Mouse (Mus musculus): Measurements from ENCODE around the gene Ugp2. TPM values are rescaled to one million over a fixed set of nuclear protein-coding genes. Genes with fewer than 3 reads are reported as not detected.

Gene Ugp2
- polyA plus RNA-seq, 1 experiment from 2014 or later: 76.1 TPM

DNA sequence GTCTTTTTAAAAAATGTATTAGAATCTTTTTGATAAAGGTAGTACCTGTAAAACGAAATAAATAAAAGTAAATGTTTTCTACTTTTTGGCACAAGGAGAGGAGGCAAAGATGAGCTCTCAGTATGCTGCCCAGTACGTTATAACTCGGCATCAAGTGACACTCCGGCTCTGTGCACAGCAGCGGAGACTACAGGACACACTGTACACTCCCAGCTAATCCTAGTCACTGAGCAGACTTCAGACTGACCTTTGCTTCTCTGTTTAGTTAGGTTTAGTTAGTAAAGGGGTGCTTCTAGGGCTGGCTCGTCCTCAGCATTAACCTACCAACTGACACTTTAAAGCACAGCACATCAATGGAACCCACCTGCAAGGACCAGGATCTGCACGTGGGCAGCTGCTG lies 19.7 kb downstream of the Ugp2 start:
- DNase-seq (ENCODE audit: low spot score) (no peak), ATAC-seq (replicated peaks; ENCODE audit: insufficient number of reproducible peaks, low FRiP score, low TSS enrichment, low read depth) (no peak)
- 90% methylated on average over 7 of the region's 7 CpGs for WGBS
- H3K27ac ChIP-seq (replicated peaks; ENCODE audit: low read depth, low read length): no peak overlapping the region
- H3K4me3 ChIP-seq (ENCODE audit: low read depth, low read length): no peak overlapping the region
- no peaks in the 10 kb centered on the region for H3K27me3 ChIP-seq (ENCODE audit: control insufficient read depth, insufficient read depth, low read length)
- no peaks in the 10 kb centered on the region for H3K4me1 ChIP-seq (ENCODE audit: control insufficient read depth, insufficient read depth, low read length)
- no peaks in the 10 kb centered on the region for H3K36me3 ChIP-seq (replicated peaks; ENCODE audit: control insufficient read depth, insufficient read depth, low read depth, low read length)
- H3K9ac ChIP-seq (replicated peaks; ENCODE audit: low read length): no peak overlapping the region
- H3K9me3 ChIP-seq (replicated peaks; ENCODE audit: control insufficient read depth, low read length): no peaks in the 10 kb centered on the region
- H3K4me2 ChIP-seq (ENCODE audit: low read depth, low read length): no peak overlapping the region

DNA sequence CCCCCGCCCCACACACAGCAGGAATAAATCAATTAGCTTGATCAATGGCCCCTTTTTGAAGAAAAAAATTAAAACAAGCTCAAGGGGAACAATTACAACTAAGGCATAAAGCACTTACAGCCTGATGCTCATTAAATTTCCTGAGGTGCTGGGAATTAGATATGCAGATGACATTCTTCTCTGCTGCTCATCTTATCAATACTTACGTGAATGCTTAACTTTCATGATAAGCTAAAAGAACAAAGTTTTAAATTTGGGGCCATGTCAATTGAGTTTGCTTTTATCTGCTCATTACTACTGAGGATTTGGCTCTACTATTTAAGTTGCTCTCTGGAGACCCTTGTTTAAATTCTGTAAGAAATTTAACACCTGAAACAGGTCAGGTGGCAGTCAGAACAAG lies 22.1 kb downstream of the Ugp2 start:
- H3K9ac ChIP-seq (replicated peaks; ENCODE audit: low read length): no peak overlapping the region
- H3K36me3 ChIP-seq (replicated peaks; ENCODE audit: control insufficient read depth, insufficient read depth, low read depth, low read length): no peaks in the 10 kb centered on the region
- H3K4me2 ChIP-seq (ENCODE audit: low read depth, low read length): no peak overlapping the region
- H3K9me3 ChIP-seq (replicated peaks; ENCODE audit: control insufficient read depth, low read length): no peaks in the 10 kb centered on the region
- H3K27ac ChIP-seq (replicated peaks; ENCODE audit: low read depth, low read length): no peak overlapping the region
- no peaks in the 10 kb centered on the region for H3K4me1 ChIP-seq (ENCODE audit: control insufficient read depth, insufficient read depth, low read length)
- no peaks in the 10 kb centered on the region for H3K27me3 ChIP-seq (ENCODE audit: control insufficient read depth, insufficient read depth, low read length)
- DNase-seq (ENCODE audit: low spot score) (no peak), ATAC-seq (replicated peaks; ENCODE audit: insufficient number of reproducible peaks, low FRiP score, low TSS enrichment, low read depth) (no peak)
- H3K4me3 ChIP-seq (ENCODE audit: low read depth, low read length): no peak overlapping the region
- 93% methylated on average over 2 of the region's 2 CpGs for WGBS

DNA sequence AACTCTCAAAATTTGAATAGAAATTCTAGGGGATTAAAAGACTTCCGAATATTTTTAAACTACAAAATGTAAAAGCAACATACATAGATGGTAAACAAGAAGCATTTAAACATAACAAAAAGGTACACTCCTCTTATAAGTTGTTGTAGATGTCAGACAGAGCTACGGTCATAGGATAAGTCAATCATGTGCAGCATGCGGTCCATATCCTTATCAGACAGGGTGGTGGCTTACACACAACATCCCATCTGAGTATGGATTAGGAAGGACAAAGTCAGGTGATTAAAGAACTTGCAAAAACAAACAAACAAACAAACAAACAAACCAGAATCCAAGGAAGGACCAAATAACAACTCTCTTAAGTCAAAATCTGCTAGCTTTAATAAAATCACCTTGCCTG lies 25.0 kb downstream of the Ugp2 start:
- Histone ChIP-seq H3K27me3 (ENCODE audit: control insufficient read depth, insufficient read depth, low read length) (no peaks in the 10 kb centered on the region), H3K4me1 (ENCODE audit: control insufficient read depth, insufficient read depth, low read length) (no peaks in the 10 kb centered on the region), H3K9ac (replicated peaks; ENCODE audit: low read length) (no peak overlapping the region), H3K27ac (replicated peaks; ENCODE audit: low read depth, low read length) (no peak overlapping the region), H3K9me3 (replicated peaks; ENCODE audit: control insufficient read depth, low read length) (no peaks in the 10 kb centered on the region), H3K4me3 (ENCODE audit: low read depth, low read length) (no peak overlapping the region), H3K36me3 (replicated peaks; ENCODE audit: control insufficient read depth, insufficient read depth, low read depth, low read length) (no peaks in the 10 kb centered on the region), H3K4me2 (ENCODE audit: low read depth, low read length) (no peak overlapping the region)
- no peak for DNase-seq (ENCODE audit: low spot score)
- WGBS: 95% methylated on average over 3 of the region's 3 CpGs
- no peak for ATAC-seq (replicated peaks; ENCODE audit: insufficient number of reproducible peaks, low FRiP score, low TSS enrichment, low read depth)

DNA sequence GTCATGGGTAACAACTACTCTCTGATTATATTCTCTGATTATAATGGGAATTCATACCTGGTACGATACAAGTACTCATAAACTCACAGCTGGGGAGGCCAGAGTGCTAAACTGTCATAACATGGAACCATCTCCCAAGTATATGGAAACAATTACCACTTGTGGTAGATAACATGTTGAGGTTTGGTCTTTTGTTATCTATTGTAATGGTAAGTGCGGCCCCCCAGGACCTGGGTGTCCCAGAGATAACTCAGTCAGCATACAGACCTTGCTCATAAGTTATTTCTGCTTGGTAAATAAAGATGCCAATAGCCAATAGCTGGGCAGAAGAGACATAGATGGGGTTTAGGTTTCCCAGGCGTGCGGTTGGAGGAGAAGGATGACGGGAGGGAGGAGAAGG lies 27.5 kb downstream of the Ugp2 start:
- Histone ChIP-seq H3K4me3 (ENCODE audit: low read depth, low read length) (no peak overlapping the region), H3K27me3 (ENCODE audit: control insufficient read depth, insufficient read depth, low read length) (no peaks in the 10 kb centered on the region), H3K4me2 (ENCODE audit: low read depth, low read length) (no peak overlapping the region), H3K4me1 (ENCODE audit: control insufficient read depth, insufficient read depth, low read length) (no peaks in the 10 kb centered on the region), H3K9me3 (replicated peaks; ENCODE audit: control insufficient read depth, low read length) (no peaks in the 10 kb centered on the region), H3K9ac (replicated peaks; ENCODE audit: low read length) (no peak overlapping the region), H3K36me3 (replicated peaks; ENCODE audit: control insufficient read depth, insufficient read depth, low read depth, low read length) (no peaks in the 10 kb centered on the region), H3K27ac (replicated peaks; ENCODE audit: low read depth, low read length) (no peak overlapping the region)
- DNase-seq (ENCODE audit: low spot score) (no peak), ATAC-seq (replicated peaks; ENCODE audit: insufficient number of reproducible peaks, low FRiP score, low TSS enrichment, low read depth) (no peak)
- WGBS: 92% methylated on average over 5 of the region's 5 CpGs

DNA sequence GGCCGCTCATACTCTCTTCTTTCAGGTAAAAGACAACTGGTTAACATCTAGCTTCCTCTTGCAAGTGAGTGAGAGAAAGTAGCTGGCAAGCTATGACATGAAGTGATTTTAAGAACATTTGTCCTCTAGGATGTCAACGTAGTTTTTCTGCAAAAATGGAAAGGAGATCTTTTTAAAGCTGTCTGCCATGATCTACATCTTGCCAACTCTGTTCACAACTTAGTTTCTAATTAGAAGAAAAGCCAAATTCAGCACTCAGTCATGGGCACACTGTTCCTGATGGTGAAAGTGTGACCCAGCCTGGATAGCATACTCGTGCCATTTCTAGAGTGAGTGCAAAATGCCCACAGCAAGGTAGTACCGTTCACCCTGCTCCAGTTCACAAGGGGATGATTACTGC lies 31.9 kb downstream of the Ugp2 start:
- DNase-seq (ENCODE audit: low spot score) (no peak), ATAC-seq (replicated peaks; ENCODE audit: insufficient number of reproducible peaks, low FRiP score, low TSS enrichment, low read depth) (no peak)
- 90% methylated on average over 4 of the region's 4 CpGs for WGBS

DNA sequence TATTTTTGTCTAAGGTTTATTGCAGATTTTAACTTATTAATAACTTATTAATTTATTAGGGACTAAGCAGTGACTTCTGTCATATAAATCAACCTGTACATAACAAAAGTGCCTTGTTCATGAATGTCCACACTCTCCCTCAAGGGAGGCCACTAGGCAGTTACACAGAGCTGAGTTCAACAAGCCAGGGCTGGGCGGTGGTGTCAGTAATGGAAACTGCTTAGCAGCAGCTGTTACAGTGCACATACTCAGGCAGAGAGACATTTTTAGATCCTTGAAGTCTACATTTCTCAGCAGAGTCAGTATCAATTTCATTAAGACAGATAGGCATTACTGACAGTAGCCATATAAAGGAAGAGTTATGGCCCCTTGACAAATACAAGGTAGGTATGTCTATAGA lies 33.1 kb downstream of the Ugp2 start:
- Histone ChIP-seq H3K4me2 (ENCODE audit: low read depth, low read length) (no peak overlapping the region), H3K4me3 (ENCODE audit: low read depth, low read length) (no peak overlapping the region), H3K4me1 (ENCODE audit: control insufficient read depth, insufficient read depth, low read length) (no peaks in the 10 kb centered on the region), H3K27ac (replicated peaks; ENCODE audit: low read depth, low read length) (no peak overlapping the region), H3K9me3 (replicated peaks; ENCODE audit: control insufficient read depth, low read length) (no peaks in the 10 kb centered on the region), H3K27me3 (ENCODE audit: control insufficient read depth, insufficient read depth, low read length) (no peaks in the 10 kb centered on the region), H3K36me3 (replicated peaks; ENCODE audit: control insufficient read depth, insufficient read depth, low read depth, low read length) (no peaks in the 10 kb centered on the region), H3K9ac (replicated peaks; ENCODE audit: low read length) (no peak overlapping the region)
- DNase-seq (ENCODE audit: low spot score) (no peak), ATAC-seq (replicated peaks; ENCODE audit: insufficient number of reproducible peaks, low FRiP score, low TSS enrichment, low read depth) (no peak)
- 88% methylated on average over 1 of the region's 1 CpGs for WGBS

More for the DNA sequence above, 31.9 kb downstream of the Ugp2 start:
- Histone ChIP-seq H3K4me3 (ENCODE audit: low read depth, low read length) (no peak overlapping the region), H3K27ac (replicated peaks; ENCODE audit: low read depth, low read length) (no peak overlapping the region), H3K9ac (replicated peaks; ENCODE audit: low read length) (no peak overlapping the region), H3K4me1 (ENCODE audit: control insufficient read depth, insufficient read depth, low read length) (no peaks in the 10 kb centered on the region), H3K9me3 (replicated peaks; ENCODE audit: control insufficient read depth, low read length) (no peaks in the 10 kb centered on the region), H3K4me2 (ENCODE audit: low read depth, low read length) (no peak overlapping the region), H3K36me3 (replicated peaks; ENCODE audit: control insufficient read depth, insufficient read depth, low read depth, low read length) (no peaks in the 10 kb centered on the region), H3K27me3 (ENCODE audit: control insufficient read depth, insufficient read depth, low read length) (no peaks in the 10 kb centered on the region)

DNA sequence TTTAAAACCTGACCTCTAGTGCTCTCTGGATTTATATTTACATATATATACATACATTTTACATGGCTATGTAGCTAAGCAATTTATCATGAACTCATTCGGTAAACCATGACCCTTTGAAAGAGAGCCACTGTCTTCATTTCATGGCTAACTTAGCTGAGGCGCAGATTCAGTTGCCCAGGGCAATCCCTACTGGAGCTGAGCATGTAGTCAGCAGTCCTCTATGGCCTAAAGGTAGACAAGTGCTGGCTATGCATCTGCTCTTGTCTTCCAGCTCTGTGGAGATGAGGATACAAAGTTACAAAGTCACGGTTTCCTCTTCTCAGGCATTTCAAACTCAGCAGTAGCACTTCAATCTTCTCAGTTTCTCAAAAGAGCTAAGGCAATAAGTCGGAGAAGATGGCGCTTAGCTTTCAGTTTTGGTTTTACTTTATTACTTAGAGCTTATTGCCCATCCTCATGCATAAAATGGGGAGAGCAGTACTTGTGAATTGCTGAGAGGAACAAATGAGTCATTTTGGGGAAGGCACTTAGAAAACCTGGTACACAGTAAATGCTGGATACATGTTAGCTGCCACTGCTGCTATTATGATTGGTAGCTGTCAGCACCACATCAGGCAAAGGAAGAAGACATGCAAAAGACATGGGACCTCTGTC lies 38.2 kb downstream of the Ugp2 start:
- Histone ChIP-seq H3K36me3 (replicated peaks; ENCODE audit: control insufficient read depth, insufficient read depth, low read depth, low read length) (no peaks in the 10 kb centered on the region), H3K27ac (replicated peaks; ENCODE audit: low read depth, low read length) (no peak overlapping the region), H3K4me3 (ENCODE audit: low read depth, low read length) (no peak overlapping the region), H3K9me3 (replicated peaks; ENCODE audit: control insufficient read depth, low read length) (no peaks in the 10 kb centered on the region), H3K4me1 (ENCODE audit: control insufficient read depth, insufficient read depth, low read length) (no peaks in the 10 kb centered on the region), H3K27me3 (ENCODE audit: control insufficient read depth, insufficient read depth, low read length) (no peaks in the 10 kb centered on the region), H3K4me2 (ENCODE audit: low read depth, low read length) (no peak overlapping the region), H3K9ac (replicated peaks; ENCODE audit: low read length) (no peak overlapping the region)
- 89% methylated on average over 5 of the region's 5 CpGs for WGBS
- no peak for DNase-seq (ENCODE audit: low spot score)
- no peak for ATAC-seq (replicated peaks; ENCODE audit: insufficient number of reproducible peaks, low FRiP score, low TSS enrichment, low read depth)

DNA sequence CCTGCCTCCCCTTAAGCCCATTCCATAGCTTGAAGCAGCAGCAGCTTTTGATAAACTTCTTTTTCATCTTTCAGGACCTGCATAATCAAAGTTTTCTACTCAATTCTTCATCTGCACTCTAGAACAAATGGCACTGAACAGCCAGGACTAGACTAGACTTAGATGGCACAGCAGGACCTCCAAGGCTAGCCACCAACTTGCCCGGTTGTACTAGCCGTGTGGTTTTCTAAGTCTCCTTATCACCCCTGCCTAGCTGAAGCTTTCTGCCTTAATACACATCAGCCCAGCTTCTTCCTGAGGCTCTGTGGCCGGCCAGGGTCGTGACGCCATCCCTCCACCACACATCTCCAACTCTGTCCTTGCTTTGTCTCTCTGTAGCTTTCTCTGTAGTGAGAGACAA lies 42.9 kb downstream of the Ugp2 start:
- Histone ChIP-seq H3K9ac (replicated peaks; ENCODE audit: low read length) (no peak overlapping the region), H3K4me3 (ENCODE audit: low read depth, low read length) (no peak overlapping the region), H3K9me3 (replicated peaks; ENCODE audit: control insufficient read depth, low read length) (no peaks in the 10 kb centered on the region), H3K4me2 (ENCODE audit: low read depth, low read length) (no peak overlapping the region), H3K36me3 (replicated peaks; ENCODE audit: control insufficient read depth, insufficient read depth, low read depth, low read length) (no peaks in the 10 kb centered on the region), H3K27ac (replicated peaks; ENCODE audit: low read depth, low read length) (no peak overlapping the region), H3K27me3 (ENCODE audit: control insufficient read depth, insufficient read depth, low read length) (no peaks in the 10 kb centered on the region), H3K4me1 (ENCODE audit: control insufficient read depth, insufficient read depth, low read length) (no peaks in the 10 kb centered on the region)
- DNase-seq (ENCODE audit: low spot score): no peak
- WGBS: 86% methylated on average over 5 of the region's 5 CpGs
- ATAC-seq (replicated peaks; ENCODE audit: insufficient number of reproducible peaks, low FRiP score, low TSS enrichment, low read depth): no peak

Measured in embryonic facial prominence, embryonic 11.5 days (tissue).